Mouse (Mus musculus) spleen, postnatal 36 days (tissue): ENCODE measurements around the gene G6pc2.
A peak's percentile ranks its signal among the peaks of the same experiment; 100 is the strongest.

Source experiments
- DNase-seq, 2 experiments: peaks; one replicate each; pipeline ENCODE4 v3.0.0; 2022; ENCODE audit warnings: low spot score in 2 of 2, mixed read lengths in 1 of 2

Gene G6pc2

DNA sequence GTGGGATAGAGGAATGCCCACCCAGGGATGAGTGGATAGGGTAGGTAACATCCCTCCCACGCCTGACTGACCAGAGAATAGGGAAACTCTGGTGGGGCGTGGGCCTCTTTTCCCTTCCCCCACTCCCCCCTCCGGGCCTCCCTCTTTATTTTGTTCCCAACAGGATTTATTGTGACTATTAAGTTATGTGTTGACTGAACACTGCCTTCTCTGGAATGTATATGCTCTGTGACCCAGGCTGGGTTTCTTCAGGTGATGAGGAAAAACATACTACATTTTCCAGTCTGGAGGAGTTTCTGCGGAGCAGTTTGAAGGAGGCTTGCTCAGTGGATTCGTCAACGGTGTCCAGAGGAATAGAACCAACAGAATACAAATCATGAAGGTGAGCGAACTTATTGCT lies at the start of gene G6pc2:
Gene G6pc2, plus strand, starts transcription at position 301 of the 400 bp plus-strand sequence.
- DNase-seq: no peak

DNA sequence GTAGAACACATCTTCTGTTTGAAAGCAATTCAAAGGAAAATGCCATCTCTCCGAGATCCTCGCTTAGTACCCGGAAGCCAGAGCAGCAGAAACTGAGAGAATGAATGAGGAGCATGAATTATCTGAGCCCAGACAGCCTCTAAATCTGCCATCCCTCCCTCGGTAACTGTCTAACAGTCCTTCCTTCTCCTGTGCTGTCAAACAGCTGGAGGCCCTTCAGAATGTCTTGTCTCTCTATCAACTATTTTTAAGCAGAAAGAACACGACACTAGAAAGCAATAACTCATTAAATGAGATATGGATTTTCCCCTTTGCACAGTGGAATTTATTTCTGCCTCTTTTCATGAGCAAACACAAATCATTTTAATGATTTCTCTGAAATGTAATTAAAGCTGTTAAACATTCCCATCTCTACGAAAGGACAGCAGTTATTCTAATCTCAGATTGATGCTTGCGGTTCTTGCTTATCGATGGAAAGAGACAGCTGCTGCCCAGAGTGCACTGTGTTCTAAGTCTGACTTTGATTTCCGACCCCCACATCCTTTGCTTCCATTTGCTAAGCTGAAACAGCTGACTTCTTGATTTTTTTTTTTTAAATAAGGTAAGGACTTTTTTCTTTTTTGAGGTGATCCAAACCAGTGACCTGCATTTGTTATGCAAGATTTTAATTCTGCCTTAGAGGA lies 40.3 kb upstream of the G6pc2 start:
- DNase-seq: no peak

DNA sequence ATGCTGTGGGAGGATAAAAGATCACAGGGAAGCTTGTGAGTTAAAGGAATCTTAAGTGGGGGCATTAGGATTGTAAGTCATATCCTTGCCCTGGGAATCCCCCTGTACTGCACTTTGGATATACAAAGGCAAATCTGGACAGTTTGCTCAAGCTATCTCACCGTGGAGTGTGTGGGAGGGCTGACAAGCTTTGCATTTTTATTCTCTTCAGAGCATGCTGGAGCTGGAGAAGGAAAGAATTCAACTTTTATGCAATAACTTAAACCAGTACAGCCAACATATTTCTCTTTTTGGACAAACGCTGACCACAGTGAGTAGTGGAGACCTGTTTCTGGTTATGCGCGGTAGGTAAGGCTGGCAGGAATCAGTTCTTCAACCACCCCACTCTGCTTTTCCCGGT lies 35.6 kb upstream of the G6pc2 start:
- DNase-seq: no peak

- no peak for DNase-seq
Measured at GRCm38 (mm10) chr2:69179721-69180120, 31.2 kb upstream of the G6pc2 start.

DNA sequence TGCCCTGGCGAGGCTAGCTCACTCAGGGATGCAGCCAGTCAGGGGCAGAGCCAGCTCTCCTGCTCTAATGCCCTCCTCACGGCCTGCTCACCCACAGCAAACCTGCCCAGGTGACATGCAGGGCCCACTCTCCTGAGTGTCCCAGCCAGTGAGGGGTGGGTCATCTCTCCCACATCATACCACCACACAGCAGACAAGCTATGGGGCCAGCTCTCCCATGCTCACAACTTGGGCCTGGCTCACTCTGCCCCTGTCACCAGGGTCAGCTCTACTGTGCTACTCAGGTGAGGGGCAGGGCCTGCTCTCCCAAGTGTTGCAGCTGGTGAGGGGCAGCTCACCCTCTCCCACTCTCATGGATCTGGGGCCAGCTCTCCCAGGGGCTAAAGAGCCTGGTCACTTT lies 22.9 kb upstream of the G6pc2 start:
- no peak for DNase-seq

DNA sequence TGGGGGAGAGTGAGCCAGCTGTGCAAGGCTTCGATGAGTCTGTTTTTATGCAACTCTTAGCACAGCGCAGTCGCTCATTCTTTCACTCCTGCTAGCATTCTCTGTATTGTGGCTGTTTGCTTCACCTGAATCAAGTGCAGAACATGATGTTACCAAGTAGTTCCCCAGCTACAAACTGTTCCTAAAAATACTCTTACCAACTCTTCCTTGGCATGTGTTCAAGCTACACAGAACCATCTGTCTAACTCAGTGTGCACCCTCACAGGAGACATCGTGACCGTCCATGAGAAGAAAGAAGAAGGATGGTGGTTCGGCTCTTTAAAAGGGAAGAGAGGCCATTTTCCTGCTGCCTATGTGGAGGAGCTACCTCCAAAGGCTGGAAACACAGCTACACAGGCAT lies 22.1 kb upstream of the G6pc2 start:
- no peak for DNase-seq

- DNase-seq: no peak
Measured at GRCm38 (mm10) chr2:69189222-69189621, 21.7 kb upstream of the G6pc2 start.

GRCm38 (mm10) chr2:69191059-69191458 lies 19.8 kb upstream of the G6pc2 start:
- DNase-seq: no peak

DNA sequence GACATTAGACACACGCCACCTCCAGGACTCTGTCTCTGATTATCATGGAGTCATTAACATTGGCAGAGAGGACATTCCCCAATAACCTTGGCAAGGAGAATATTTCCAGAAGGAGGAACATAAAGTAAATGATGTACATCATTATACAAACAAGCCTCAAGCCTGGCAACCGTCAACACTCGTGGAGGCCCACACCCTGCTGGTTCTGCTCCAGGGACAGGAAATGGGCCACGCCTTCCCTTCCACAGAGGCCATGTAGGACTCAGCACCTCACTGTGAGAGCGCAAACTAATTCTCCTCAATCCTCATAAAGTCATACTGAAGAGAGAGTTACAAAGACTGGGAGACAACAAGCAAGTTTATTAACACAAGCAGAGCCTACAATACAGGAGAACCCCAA lies 17.3 kb upstream of the G6pc2 start:
- DNase-seq: no peak

- no peak for DNase-seq
Measured at GRCm38 (mm10) chr2:69205185-69205584, 5.7 kb upstream of the G6pc2 start.

DNA sequence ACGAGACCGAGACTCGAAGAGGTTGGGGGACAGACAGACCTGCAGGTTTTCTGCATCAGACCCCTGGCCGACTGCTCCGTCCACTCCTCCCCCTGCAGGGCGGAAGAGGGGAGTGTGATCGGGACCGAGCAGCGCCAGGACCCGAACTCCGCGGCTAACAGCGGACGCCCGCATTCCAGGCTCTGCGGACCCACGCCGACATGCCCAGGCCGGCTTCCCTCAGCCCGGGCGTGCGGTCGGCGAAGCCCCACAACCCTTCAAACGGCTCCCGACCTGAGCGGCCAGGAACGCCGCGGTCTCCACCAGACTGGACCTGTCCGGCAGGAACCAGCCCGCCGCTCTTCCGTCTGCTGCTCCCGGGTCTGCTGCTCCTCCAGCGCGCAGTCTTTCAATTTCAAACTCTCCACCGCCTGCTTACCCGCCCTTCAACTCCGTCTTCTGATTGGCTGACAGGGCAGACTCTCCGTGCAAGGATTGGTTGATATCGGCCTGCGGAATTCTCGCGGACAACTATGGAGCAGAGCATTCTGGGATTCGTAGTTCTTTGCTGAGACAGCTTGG lies 5.0 kb upstream of the G6pc2 start, which contains the start of gene Spc25:
Gene Spc25, minus strand, starts transcription at position 404 of the 561 bp plus-strand sequence.
- DNase-seq: peak; percentile 94 to 95

- peak in 1 of 2 experiments; percentile 7 for DNase-seq
Measured at GRCm38 (mm10) chr2:69206523-69206922, 4.3 kb upstream of the G6pc2 start.

DNA sequence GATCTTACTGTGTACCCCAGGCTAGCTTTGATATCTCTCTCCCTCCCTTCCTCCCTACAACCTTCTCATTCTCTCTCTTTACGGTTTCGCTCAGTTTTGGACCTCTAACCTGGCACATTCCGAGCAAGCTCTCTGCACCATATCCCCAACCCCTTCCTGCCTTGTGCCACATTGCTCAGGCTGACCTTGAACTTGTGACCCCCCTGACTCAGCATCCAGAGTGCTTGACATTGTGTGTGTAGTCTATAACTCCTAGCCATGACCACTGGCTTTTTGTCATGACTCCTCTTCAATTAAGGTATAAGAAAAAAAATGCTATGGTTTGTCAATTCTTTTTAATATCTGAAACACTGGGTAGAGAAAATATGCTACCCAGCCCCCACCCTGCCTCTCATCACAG lies 1.2 kb upstream of the G6pc2 start:
- no peak for DNase-seq

GRCm38 (mm10) chr2:69212652-69213051 lies 1.8 kb downstream of the G6pc2 start:
- no peak for DNase-seq

- no peak for DNase-seq
Measured at GRCm38 (mm10) chr2:69215242-69215641, 4.4 kb downstream of the G6pc2 start.

- DNase-seq: no peak
Measured at GRCm38 (mm10) chr2:69221868-69222416, 11.1 kb downstream of the G6pc2 start.

DNA sequence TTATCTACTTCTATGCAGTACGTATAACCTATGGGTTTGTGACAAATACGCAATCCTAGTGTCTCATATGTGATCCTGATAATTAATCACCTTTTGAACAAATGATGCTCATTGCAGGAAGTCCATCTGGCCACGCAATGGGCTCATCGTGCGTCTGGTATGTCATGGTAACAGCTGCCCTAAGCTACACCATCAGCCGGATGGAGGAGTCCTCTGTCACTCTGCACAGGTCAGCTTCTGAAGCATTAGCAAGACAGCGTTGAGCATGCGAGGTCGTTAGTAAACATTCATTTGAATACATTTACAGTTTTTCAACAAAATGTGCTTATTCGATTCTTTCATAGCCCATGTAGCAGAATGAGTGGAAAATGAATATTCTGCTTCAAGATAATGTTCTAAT lies 11.9 kb downstream of the G6pc2 start:
- DNase-seq: no peak

DNA sequence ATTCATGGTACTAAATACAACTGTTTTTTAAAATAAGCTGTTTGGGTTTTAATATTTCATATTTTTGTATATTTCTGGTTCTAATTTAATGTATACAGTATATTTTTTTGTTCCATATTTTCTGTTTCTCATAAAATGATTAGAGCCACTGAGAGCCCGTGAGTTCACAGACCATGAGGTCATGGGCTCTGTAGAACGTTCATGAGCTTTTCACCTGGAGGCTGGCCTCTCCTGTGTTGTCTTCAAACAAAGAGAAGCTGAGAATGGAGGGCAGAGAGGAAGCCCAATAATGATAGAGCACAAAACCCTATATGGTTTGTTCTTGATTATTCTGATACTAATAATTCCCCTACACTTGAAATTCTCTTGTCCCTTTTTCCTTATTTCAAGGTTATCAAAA lies 13.9 kb downstream of the G6pc2 start:
- DNase-seq: no peak

GRCm38 (mm10) chr2:69226876-69227275 lies 16.0 kb downstream of the G6pc2 start:
- DNase-seq: no peak

DNA sequence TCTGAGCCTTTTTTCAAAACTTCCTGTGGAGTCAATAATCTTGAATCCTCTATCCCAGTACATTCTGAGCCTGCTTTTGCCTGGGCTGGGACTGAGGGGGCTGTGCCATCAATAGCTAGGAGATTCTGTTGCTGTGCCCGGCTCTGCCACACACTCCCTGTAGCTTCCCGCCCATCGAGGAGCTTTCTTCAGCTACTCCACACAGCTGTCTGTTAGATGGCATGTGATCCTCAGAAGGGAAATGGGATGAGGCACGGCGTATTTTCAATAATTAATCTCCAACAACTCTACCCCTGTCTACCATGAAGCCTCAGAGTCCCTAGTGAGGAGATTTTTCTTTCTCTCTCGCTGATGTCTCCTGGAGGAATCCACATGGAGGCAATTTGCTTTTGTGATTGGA lies 17.8 kb downstream of the G6pc2 start:
- DNase-seq: no peak

DNA sequence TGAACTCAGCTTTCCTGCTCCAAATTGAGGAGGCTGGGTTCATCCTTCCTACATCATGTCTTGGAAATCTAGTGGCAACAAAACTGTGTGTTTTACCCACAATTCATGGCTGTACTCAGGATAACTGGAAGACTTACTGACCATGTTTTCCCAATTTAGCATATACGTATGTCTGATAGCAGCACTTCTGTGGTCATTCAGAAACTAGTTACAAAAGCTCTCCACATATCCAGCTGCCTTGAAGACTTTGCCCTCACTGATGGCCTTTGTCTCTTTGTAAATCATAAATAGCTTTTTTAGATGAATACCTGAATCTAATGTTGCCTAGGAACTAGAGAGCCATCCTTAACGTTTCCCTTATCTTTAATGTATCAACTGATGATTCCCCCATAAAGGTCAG lies 19.3 kb downstream of the G6pc2 start:
- no peak for DNase-seq

- no peak for DNase-seq
Measured at GRCm38 (mm10) chr2:69232101-69232500, 21.2 kb downstream of the G6pc2 start.

DNA sequence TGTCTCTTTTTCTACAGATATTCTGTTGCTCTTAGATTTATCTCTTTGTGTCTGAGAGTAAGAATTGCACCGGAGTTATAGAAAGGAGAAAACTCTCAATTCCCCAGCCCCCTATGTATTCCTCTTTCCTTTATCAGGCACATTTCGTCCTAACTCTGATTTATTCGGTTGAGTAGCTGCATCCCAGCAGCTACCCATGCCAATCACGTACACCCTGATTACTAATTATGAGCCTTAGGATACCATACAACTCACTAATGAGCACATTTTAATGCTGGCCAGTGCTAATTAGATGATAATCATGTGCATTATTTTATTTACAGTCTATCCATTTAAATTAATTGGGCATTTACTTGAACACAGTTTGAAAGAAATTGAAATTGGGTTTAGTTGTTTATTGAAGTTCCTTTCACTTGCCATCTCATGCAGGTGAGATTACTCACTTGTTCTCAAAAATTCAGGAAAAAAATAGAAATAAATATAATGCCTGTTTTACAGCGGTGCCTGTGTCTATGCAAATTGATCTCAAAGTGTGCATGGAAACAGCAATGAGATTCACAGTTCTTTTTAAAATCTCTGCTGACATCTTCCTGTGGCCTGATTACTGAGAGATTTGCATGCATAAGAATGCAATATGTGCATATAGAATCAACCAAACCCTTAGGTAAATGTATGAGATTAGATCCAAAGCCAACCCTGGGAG lies 24.3 kb downstream of the G6pc2 start:
- no peak for DNase-seq
